Mouse (Mus musculus): ENCODE measurements around the gene Fcer2a. TPM values are rescaled to one million over a fixed set of nuclear protein-coding genes. Genes with fewer than 3 reads are reported as not detected.
A peak's percentile ranks its signal among the peaks of the same experiment; 100 is the strongest.

The Fcer2a gene
- total RNA-seq (2021) = not detected

DNA sequence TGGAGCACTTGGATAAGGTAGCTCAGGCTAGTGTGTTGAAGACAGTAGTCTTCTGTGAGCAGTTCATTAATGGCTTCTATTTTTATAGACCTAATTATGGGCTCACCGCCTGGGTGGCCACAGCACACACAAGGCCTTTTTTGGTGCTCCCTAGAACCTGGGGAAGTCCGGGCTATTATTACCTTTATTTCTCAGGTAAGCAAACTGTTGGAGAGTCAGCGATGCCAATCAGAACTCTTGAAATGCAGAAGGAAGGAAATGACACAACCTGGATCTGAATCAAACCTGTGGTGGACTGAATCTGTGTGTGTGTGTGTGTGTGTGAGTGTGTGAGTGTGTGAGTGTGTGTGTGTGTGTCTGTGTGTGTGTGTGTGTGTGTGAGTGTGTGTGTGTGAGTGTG is at the start of gene Fcer2a:
Fcer2a (minus strand) TSS at position 55 of the 400 bp plus-strand sequence.
- intact Hi-C loops (cut with DNase I) = no loop called here
- no peak for DNase-seq

DNA sequence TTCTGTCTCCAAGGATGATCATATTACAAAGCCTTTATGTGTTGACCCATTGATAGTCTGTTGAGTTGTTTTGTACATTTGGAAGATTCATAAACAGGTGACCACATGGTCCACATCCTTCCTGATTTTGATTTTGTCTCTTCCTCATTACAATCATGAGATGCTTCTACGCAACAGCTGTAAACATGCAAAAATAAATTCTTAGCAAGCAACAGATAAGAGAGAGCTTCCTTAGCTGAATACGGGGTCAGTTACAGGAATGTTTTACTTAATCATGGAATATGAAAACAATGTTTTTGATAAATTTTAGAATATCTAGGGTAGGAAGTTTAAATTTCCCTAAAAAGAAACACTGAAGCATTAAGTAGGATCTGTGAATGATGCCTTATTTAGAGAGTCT is 43.0 kb upstream of the Fcer2a start:
- intact Hi-C loops (cut with DNase I) = no loop called here
- DNase-seq = no peak

DNA sequence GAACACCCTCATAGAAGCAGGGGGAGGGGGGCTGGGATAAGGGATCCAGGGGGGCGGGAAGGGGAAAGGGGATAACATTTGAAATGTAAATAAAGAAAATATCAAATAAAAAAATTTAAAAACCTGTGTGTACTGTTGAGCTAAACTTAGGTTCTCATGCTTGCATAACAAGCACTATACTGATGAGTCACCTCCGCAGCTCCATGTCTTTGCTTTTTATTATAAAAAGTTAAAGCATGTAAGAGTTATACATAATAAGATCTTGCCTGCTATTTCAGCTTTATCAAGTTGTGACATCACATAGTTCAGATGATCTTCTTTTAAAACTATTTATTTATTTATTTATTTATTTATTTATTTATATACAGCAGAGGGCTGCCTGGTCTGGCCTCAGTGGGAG is 41.6 kb upstream of the Fcer2a start:
- intact Hi-C loops (cut with DNase I) = no loop called here
- no peak for DNase-seq

DNA sequence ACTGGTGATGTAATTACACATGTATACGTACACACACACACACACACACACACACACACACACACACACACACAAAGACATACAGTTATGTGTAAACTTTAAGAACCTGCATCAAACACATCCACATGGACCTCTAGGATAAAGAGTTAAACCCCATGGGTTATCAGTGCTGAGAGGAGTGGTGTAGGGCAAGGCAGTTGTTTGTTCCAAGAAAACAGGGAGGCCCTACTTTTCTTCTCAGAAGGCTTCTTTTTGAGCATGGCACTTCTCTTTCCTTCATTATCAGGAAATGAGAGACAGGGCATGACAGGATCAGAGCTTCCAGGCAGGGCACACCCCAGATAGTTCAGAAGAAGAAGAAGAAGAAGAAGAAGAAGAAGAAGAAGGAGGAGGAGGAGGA is 40.1 kb upstream of the Fcer2a start:
- DNase-seq = no peak
- intact Hi-C loops (cut with DNase I) = no loop called here

DNA sequence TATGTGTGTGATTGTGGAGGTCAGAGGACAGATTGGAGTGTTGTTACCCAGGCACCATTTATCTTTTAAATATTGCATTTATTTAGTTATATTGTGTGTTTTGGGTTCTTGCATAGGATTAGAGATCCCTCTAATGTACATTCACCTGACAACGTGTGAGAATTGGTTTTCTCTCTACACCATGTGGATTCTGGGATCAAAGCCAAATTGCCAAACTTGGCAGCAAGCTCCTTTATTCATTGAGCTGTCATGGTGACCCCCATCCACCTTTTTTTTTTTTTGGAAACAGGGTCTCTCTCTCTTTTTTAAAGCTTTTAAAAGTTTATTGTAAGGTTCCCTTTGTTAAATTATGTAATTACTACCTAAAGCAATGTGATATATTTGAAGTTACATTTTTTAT is 27.1 kb upstream of the Fcer2a start:
- intact Hi-C loops (cut with DNase I) = no loop called here

DNA sequence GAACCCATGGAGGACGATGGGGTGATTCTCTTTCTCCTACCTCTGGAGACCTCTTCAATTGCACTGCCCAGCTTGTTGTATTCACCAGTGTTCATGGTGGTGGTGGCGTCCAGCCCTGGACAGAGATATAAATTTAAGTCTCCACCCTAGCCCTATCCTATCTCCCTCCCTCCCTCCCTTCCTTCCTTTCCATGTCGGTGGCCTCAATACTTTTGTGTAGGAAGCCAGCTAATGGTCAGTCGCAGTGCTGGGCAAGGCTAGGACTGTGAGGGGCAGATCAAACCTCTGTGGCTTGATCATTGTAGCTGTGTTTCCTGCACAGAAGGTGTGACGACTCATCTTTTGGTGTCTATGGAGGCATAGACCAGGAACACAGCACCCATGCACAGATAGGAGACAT is 26.6 kb upstream of the Fcer2a start, which contains the start of gene Clec4g:
Clec4g (minus strand) TSS at position 101 of the 400 bp plus-strand sequence.
- intact Hi-C loops (cut with DNase I) = no loop called here
- no peak for DNase-seq

More for the DNA sequence above, 27.1 kb upstream of the Fcer2a start:
- DNase-seq = peak; percentile 65

DNA sequence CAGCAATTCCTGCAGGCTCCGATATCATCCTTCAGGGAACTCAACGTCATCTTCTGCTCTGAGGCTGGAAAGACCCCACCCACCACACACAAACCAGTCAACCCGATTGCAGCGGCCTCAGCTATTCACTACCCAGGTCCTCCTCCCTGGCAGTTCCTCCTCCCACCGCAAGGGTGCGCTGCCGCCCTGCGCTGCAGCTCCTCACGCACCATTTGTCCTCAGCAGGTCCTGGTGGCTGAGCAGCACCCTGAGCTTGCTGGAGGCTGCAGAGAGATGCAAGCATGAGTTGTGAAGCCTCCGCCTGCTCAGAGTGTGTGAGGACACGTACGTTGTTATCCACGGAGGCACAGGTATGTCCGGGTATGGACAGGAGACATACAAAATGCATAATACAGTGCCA is 24.6 kb upstream of the Fcer2a start:
- intact Hi-C loops (cut with DNase I) = no loop called here
- DNase-seq = peak; percentile 69

DNA sequence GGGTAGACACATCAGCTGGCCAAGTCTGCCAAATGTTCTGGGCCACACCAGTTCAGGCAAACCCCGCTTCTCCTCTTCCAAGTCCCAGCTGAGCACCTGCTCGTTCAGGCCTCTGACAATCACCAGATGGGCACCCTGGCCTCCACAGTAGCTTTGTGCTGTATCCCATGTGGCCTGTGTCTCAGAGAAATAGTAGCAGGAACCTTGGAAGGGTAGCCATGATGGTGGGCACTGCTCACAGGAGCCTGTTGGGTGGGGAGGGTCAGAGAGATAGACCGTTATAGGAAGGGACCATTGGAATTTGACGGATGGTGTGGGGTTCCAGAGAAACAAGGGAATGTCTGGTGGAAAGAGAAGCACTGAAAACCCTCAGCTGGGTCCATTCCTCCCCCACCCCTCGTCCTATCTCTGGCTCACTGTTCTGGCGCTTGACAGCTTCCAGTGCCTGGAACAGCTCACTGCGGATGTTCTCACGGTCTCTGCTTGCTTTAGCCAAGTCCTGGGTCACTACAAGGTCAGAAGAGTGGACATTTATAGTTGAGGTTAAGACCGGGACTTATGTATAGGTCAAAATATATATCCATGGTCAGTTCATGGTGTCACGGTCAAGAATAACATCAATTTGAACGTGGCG is 23.5 kb upstream of the Fcer2a start:
- intact Hi-C loops (cut with DNase I) = no loop called here

DNA sequence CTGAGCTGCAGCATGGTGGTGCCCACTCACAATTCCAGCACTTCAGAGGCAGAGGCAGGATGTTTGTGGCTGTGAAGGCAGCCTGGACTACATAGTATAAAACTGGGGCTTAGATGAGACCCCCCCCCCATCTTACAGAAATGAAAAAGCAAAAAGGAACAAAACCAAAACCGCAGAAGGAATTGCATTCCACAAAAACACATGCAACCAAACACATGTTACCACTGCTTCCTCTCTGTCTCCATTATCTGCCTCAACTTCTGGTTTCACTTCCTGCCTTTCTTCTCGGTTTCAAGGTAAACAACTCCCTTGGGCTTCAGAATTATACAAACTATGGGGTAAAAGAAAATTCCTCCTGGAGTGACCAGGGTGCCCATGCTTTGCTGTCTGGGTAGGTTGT is 17.7 kb upstream of the Fcer2a start:
- no peak for DNase-seq
- intact Hi-C loops (cut with DNase I) = no loop called here

More for the DNA sequence above, 23.5 kb upstream of the Fcer2a start:
- DNase-seq = no peak

DNA sequence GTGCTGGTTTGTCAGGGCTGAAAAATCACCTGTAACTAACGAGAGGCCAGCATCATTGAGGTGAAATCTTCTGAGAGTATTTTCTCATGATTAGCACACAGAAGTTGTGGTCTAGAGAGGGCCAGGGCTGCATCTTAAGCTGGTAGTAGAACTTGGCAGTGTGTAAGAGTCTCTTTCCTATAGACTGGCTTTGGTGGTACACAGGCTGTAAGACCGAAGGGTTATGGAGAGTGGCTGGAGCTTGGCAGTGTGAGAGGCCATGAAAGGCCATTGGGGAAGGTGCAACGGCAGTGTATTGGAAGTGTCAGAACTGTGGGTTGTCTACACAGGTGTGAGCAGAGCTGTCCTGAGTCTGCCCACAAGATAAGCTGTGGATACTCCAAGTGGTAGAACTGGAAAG is 16.3 kb upstream of the Fcer2a start:
- intact Hi-C loops (cut with DNase I) = no loop called here
- no peak for DNase-seq

DNA sequence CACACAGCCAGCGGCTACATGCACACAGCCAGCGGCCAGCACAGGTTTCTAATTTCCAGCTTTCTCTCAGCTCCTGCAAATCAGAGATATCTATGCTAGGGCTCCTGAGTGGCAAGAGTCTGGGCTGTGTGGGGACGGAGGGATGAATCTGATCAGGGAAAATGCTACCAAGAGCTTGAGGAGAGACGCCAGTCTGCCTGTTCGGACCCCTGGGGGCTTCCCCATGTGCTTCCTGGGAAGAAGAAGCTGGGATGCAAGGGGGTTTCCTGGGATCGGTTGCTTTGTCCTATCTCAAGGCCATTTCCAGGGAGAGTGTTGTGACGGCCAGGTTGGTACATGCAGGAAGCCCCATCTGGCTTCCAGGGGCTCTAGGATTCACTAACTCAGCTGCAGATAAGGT is 13.6 kb upstream of the Fcer2a start:
- intact Hi-C loops (cut with DNase I) = no loop called here
- DNase-seq = no peak

DNA sequence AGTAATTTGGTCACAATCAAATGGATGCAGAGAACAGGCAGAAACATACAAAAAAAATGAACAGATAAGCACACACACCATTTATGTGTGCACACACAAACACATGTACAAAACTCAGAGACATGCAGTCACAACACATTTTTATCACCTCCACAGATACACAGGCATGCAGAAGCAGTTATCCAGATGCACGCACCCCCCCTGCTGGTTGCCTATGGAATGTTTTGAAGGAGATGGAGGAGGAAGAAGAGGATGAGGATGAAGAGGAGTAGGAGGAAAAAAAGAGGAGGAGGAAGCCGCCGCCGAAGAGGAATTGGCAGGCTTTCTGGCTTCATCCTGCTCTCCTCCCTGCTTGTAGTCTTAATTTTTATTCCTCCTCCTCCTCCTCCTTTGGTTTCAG is 11.7 kb upstream of the Fcer2a start:
- intact Hi-C loops (cut with DNase I) = no loop called here
- DNase-seq = no peak

DNA sequence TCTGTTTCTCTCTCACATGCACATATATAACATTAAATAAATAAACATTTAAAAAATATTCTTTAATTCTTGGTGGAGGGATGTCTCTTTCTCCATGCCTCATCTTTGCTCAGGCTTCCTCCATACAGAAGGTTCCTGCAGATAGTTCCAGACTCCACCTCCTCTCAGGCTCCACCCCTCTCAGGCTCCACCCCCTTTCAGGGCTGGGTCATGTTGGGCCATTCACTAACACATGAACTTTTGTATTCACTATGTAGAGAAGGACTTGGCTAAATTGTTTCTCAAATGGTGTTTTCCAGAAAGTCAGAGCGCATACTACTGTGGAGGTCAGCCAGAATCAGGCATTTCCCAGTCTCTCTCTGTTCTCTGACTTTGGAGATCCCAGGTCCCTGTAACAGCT is 7.5 kb upstream of the Fcer2a start:
- intact Hi-C loops (cut with DNase I) = no loop called here

DNA sequence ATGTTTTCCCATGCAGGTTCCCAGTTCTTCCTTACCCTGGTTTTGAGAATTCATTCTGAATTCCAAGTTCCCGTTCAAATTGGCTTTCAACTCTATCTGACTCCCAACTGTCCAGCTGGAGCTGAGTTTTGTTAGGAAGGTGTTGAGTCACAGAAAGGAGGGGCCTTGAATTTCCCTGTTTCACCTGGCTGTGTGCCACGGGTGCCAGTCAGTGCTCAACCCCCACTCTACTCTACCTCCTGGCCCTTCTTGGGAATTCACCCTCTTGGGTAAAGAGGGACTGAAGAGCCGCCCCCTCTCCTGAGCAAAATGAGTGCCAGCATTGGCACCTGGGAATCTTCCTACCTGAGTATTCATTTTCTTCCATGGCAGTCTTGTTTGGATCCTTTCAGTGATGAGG is 3.2 kb downstream of the Fcer2a start:
- DNase-seq = no peak
- intact Hi-C loops (cut with DNase I) = no loop called here

More for the DNA sequence above, 7.5 kb upstream of the Fcer2a start:
- DNase-seq = no peak

DNA sequence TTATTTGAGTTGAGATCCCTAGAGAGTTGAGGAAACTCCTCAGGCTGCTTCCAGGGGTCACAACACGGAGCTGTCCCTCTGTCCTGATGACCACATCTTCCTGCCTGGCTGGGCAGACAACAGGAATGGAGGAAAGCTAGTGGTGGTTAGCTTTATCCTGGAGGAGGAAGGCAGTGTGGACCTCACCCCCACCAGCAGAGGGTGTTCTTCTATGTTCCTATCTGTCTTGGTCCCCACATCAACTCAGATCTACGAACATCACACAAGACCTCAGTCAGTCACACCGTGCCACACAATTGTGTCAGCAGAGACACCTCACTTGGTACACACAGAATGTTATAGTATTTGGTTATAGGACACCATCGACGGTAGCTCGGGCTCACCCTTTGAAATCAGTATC is 6.4 kb downstream of the Fcer2a start:
- no peak for DNase-seq
- intact Hi-C loops (cut with DNase I) = no loop called here

DNA sequence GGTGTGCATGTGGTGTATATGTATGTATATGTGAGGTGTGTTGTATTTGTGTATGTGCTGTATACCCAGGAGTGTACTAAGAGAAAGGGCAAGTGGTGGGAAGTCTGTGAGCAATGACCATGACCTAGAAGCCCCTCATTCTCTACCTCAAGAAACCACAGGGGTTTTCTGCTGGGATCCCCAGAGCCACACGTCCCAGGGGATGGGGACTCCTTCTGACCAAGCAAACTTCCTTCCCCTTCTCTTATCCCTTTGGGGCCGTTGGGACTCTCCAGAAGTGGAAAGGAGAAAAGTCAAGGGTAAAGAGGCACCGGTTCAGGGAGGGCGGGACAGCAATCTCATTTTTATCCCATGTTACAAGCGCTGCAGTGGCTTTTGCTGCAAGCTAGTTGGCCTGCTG is 8.6 kb downstream of the Fcer2a start:
- intact Hi-C loops (cut with DNase I) = no loop called here
- no peak for DNase-seq

DNA sequence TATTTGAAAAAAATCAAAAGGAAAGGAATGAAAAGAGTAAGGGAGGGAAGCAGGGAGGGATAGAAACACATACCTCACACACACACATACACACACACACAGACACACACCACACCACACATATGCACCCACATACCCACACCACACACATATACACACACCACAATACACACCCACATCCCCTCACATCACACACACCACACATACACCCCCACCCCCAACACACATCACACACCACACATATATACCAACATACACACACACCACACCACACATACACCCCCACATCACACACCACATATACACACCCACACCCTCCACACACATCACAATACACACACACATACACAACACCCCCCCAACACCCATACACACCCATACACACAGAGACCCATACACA is 9.4 kb downstream of the Fcer2a start:
- no peak for DNase-seq
- intact Hi-C loops (cut with DNase I) = no loop called here

DNA sequence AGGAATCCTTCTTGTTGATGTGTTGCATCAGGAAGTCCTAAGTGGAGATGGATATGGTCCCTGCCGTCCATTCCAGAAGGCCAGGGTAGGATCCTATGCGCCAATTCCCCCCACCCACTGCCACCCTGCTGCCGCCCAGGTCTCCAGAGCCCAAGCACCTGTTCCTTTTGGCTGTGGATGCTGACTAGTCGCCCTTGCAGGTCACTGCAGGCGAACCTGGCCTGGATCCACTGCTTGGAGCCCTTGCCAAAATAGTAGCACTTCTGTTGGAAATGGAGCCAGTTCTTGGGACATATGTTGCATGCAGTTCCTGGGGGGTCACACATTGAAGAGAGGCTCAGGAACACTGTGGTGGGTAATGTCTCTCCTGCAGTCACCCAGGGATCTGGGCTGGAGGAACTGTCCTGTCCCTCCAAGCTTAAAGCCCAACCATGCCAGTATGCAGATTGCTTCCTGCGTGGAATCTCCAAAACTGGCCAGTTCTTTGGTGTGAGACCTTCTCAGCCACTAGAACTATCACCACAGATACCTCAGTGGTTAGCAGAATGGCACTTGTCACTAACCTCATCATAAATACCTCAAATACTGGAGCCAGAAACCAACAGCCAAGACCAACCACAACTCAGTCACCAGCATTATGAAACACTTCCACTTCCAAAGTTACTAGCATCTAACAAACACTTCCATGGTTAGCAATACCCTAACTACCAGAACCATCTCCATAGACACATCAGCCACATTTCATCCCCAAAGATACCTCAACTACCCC is 10.4 kb downstream of the Fcer2a start:
- intact Hi-C loops (cut with DNase I) = no loop called here
- peak; percentile 91 for DNase-seq

DNA sequence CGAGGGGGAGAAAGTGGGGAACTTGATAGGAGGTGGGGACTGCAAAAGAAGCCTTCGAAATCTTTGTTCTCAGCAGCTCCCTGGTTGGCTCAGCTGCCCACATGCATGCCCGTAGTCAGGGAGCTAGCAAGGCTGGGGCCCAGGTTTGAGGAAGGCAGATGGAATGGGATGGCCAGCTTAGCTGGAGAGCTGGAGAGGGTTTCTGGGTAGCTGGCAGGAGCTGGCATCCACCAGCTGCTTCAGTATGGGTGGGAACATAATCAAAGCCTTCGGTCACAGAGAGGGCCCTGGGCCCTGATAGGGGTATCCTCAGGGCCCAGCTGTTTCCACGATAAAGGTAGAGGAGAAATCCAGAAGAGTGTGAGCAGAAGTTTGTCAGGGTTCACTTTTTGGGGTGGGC is 11.5 kb downstream of the Fcer2a start:
- peak; percentile 75 for DNase-seq
- intact Hi-C loops (cut with DNase I) = no loop called here

DNA sequence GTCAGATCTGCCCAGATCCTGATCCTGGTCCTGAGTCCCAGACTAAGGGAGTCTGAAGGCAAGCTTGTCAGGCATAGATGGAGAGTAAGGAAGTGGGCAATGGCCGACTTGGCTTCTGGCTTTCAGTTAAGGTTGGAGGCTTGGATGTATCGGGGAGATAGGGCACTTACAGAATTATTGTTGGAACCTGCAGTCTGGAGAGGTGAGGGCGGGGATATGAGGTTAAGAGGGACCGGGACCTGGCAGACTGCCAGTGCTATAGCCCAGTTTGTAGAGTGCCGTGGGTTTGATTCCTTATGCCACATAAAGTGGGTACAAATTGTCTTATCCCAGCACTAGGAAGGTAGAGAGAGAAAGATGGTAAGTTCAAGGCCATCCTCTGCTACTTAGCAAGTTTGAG is 14.3 kb downstream of the Fcer2a start:
- intact Hi-C loops (cut with DNase I) = loop anchor here (5.0 to 10.0 kb wide), 3 partner anchors 52 to 215 kb away; partner anchors contain the start of genes C330021F23Rik, Pcp2 and Pex11g

DNA sequence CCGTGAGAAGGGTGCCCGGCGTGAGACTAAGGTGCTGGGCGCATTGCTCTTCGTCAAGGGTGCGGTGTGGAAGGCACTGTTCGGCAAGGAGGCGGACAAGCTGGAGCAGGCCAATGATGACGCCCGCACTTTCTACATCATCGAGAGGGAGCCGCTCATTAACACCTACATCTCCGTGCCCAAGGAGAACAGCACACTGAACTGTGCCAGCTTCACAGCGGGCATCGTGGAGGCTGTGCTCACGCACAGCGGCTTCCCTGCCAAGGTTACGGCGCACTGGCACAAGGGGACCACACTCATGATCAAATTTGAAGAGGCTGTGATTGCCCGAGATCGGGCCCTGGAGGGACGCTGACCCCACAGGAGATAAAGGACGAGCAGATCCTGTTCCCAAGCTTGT is 14.7 kb downstream of the Fcer2a start:
- DNase-seq = peak; percentile 29
- intact Hi-C loops (cut with DNase I) = loop anchor here (5.0 to 10.0 kb wide), 3 partner anchors 52 to 214 kb away; partner anchors contain the start of genes C330021F23Rik, Pcp2 and Pex11g

More for the DNA sequence above, 14.3 kb downstream of the Fcer2a start:
- no peak for DNase-seq

DNA sequence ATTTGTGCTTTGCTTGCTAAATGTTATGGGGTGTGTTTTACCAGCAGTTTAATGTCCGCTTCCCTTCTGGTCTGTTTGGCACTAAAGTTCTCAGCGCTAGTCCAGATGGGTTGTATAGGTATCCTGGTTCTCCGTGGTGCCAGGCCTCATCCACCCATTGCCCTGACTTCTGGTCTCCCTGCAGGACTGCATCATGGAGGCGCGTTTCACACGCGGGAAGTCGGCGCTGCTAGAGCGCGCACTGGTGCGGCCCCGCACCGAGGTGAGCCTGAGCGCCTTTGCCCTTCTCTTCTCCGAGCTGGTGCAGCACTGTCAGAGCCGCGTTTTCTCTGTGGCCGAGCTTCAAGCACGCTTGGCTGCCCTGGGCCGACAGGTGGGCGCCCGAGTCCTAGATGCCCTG is 15.1 kb downstream of the Fcer2a start:
- intact Hi-C loops (cut with DNase I) = loop anchor here (5.0 to 10.0 kb wide), 3 partner anchors 52 to 214 kb away; partner anchors contain the start of genes C330021F23Rik, Pcp2 and Pex11g
- no peak for DNase-seq

All from left cerebral cortex, postnatal 4 days (tissue).